Mouse (Mus musculus) brain, embryonic 14.5 days (tissue): ENCODE data around the gene Ramp1.

Source experiments
- CTCF ChIP-seq: fragments of 200-500 bp; IDR thresholded peaks from 2 replicates; pipeline ENCODE4 v1.5.1; 2012; ENCODE audit warnings: inconsistent platforms, mild to moderate bottlenecking, moderate library complexity, borderline replicate concordance; ENCODE audit not compliant: insufficient read depth, insufficient read length; ENCODE audit errors: extremely low read depth
- POLR2A ChIP-seq: fragments of 200-500 bp; IDR thresholded peaks from 2 replicates; pipeline ENCODE4 v1.6.1; 2012; ENCODE audit warnings: mild to moderate bottlenecking, inconsistent platforms, borderline replicate concordance; ENCODE audit not compliant: poor library complexity, insufficient read depth, insufficient read length, severe bottlenecking; ENCODE audit errors: extremely low read depth

DNA sequence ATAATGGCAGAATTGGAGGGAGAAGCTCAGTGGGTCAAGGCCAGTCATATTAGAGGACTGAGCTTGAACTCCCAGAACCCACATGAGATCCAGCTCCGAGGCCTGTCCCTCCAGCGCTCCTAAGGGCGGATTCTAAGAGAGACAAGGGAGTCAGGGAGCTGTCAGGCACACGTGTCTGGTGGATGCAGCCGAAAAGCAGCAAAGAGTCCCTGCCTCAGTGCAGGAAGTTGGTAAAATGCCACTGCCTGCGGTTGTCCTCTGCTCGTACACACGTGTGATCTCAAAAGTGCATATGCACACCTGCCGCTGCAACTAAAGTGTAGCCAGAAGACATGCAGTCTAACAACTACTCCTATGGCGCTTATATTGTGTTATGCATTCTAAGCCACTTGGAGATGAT lies 3.7 kb downstream of the Ramp1 start:
- TF ChIP-seq CTCF (no peak), POLR2A (no peak)
